Mouse (Mus musculus) layer of hippocampus, adult 18-20 months (tissue): ENCODE results near the gene Wwox. TPM values are rescaled to one million over a fixed set of nuclear protein-coding genes. Genes with fewer than 3 reads are reported as not detected.

Experiments
- DNase-seq, 2 experiments: peaks; one replicate each; pipeline ENCODE4 v3.0.0; 2022; ENCODE audit warnings: low spot score in 2 of 2
- total RNA-seq, 2 experiments: library from RNA; stranded (reverse); gene quantifications; 2 replicates each; pipeline ENCODE4 v1.2.3; 2021

Gene Wwox
- total RNA-seq, 2 experiments from 2014 or later: 14.9 to 15.3 TPM

GRCm38 (mm10) chr8:114463305-114463704, 23.9 kb downstream of the Wwox start:
- no peak for DNase-seq

- DNase-seq: no peak
Observed at GRCm38 (mm10) chr8:114468526-114469207, 29.2 kb downstream of the Wwox start.

GRCm38 (mm10) chr8:114469208-114469590, 29.7 kb downstream of the Wwox start:
- DNase-seq: no peak

- DNase-seq: no peak
Observed at GRCm38 (mm10) chr8:114473546-114473945, 34.1 kb downstream of the Wwox start.

- no peak for DNase-seq
Observed at GRCm38 (mm10) chr8:114476919-114477318, 37.5 kb downstream of the Wwox start.

- DNase-seq: no peak
Observed at GRCm38 (mm10) chr8:114477790-114478189, 38.3 kb downstream of the Wwox start.

GRCm38 (mm10) chr8:114479749-114480148, 40.3 kb downstream of the Wwox start:
- DNase-seq: no peak

GRCm38 (mm10) chr8:114491662-114492160, 52.3 kb downstream of the Wwox start:
- DNase-seq: no peak

- DNase-seq: no peak
Observed at GRCm38 (mm10) chr8:114499448-114500144, 60.1 kb downstream of the Wwox start.

- DNase-seq: no peak
Observed at GRCm38 (mm10) chr8:114501906-114502305, 62.5 kb downstream of the Wwox start.

GRCm38 (mm10) chr8:114503196-114503595, 63.7 kb downstream of the Wwox start:
- no peak for DNase-seq

GRCm38 (mm10) chr8:114504889-114505288, 65.4 kb downstream of the Wwox start:
- DNase-seq: no peak

- no peak for DNase-seq
Observed at GRCm38 (mm10) chr8:114505351-114506347, 66.2 kb downstream of the Wwox start.

- DNase-seq: no peak
Observed at GRCm38 (mm10) chr8:114507404-114507803, 67.9 kb downstream of the Wwox start.

- no peak for DNase-seq
Observed at GRCm38 (mm10) chr8:114510226-114510625, 70.8 kb downstream of the Wwox start.

- DNase-seq: no peak
Observed at GRCm38 (mm10) chr8:114512075-114512935, 72.8 kb downstream of the Wwox start.

GRCm38 (mm10) chr8:114514692-114515091, 75.2 kb downstream of the Wwox start:
- DNase-seq: no peak

- no peak for DNase-seq
Observed at GRCm38 (mm10) chr8:114523061-114523460, 83.6 kb downstream of the Wwox start.

GRCm38 (mm10) chr8:114526626-114527267, 87.3 kb downstream of the Wwox start:
- DNase-seq: no peak
